Mouse (Mus musculus): Measurements from ENCODE around the gene Bcl7c.

DNA sequence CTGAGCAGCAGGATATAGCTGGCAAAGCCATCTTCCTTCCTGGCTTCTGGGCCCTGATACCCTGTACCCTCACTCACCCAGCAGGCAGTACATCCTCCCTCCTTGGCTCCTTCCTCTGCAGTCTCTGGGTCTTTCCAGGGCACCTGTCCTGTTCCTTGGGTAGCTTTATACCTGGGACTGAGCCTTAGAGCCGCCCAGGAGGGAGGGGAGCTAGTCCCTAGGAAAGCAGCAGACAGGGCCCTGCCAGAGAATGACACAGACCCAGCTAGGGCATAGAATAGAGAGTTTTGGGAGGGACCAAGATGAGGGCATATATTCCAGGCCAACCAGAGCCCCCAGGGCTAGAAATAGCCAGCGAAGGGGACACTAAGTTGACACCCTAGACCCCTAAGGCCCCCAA is 16.8 kb upstream of the Bcl7c start:
- TF ChIP-seq CTCF (IDR thresholded peaks at IDR 0.05) (no peak), EP300 (IDR thresholded peaks at IDR 0.05) (no peak)
